Mouse (Mus musculus) limb, embryonic 10.5 days (tissue): ENCODE data around the gene Polg. TPM values are rescaled to one million over a fixed set of nuclear protein-coding genes. Genes with fewer than 3 reads are reported as not detected.

ENCODE experiments used
- DNase-seq: peaks from one replicate; pipeline ENCODE4 v3.0.0-alpha.2; 2017; ENCODE audit warnings: low spot score
- H3K27ac ChIP-seq: fragments of 300-500 bp; sonication (generic); 2 replicates; pipeline ENCODE4 v1.5.1; 2016; ENCODE audit warnings: mild to moderate bottlenecking
- H3K27me3 ChIP-seq: fragments of 300-500 bp; sonication (generic); 2 replicates; pipeline ENCODE4 v1.6.1; 2016; ENCODE audit warnings: low read depth, mild to moderate bottlenecking; ENCODE audit not compliant: poor library complexity, severe bottlenecking
- H3K36me3 ChIP-seq: fragments of 300-500 bp; sonication (generic); 2 replicates; pipeline ENCODE4 v1.6.1; 2016; ENCODE audit warnings: mild to moderate bottlenecking, moderate library complexity
- H3K4me1 ChIP-seq: fragments of 300-500 bp; sonication (generic); 2 replicates; pipeline ENCODE4 v1.6.1; 2016
- H3K4me3 ChIP-seq: fragments of 300-500 bp; sonication (generic); 2 replicates; pipeline ENCODE4 v1.5.1; 2016; ENCODE audit warnings: mild to moderate bottlenecking, moderate library complexity
- H3K9me3 ChIP-seq: fragments of 300-500 bp; sonication (generic); replicated peaks from 2 replicates; pipeline ENCODE4 v1.6.1; 2016; ENCODE audit warnings: mild to moderate bottlenecking
- WGBS: fragments of 180-500 bp; shearing (Covaris S2); methylation state at CpG from one replicate; pipeline ENCODE4 v1.1.7; 2016; 5-methylcytosine and 5-hydroxymethylcytosine counted together
- microRNA-seq: library from miRNA; unstranded; fragments of <30 nt; microRNA quantifications from one replicate; pipeline ENCODE4, GENCODE M21; 2017
- polyA plus RNA-seq: library from polyadenylated mRNA; unstranded; fragments of >200 nt; fragmentation: Nextera tagmentation; extraction: Ambion mirVana; gene quantifications from 2 replicates; pipeline ENCODE4 v1.2.1, GENCODE M21; 2016

Gene Polg
- polyA plus RNA-seq, 1 experiment from 2014 or later: 42.3 TPM

- Histone ChIP-seq H3K4me3 (no peak overlapping the region), H3K36me3 (peaks cover 57% of the 10 kb centered on the region), H3K4me1 (no peaks in the 10 kb centered on the region), H3K27ac (no peak overlapping the region), H3K27me3 (no peaks in the 10 kb centered on the region), H3K9me3 (no peaks in the 10 kb centered on the region)
- WGBS: 89% methylated on average over 10 of the region's 10 CpGs
- no peak for DNase-seq
These were observed 40.4 kb downstream of the Polg start for GRCm38 (mm10) chr7:79425804-79426203.

GRCm38 (mm10) chr7:79422876-79423275 lies 43.3 kb downstream of the Polg start:
- Histone ChIP-seq H3K27me3 (no peaks in the 10 kb centered on the region), H3K9me3 (no peaks in the 10 kb centered on the region), H3K4me3 (no peak overlapping the region), H3K27ac (no peak overlapping the region), H3K36me3 (peaks cover 81% of the 10 kb centered on the region), H3K4me1 (no peaks in the 10 kb centered on the region)
- DNase-seq: no peak
- 93% methylated on average over 10 of the region's 10 CpGs for WGBS

- DNase-seq: no peak
- Histone ChIP-seq H3K27me3 (no peaks in the 10 kb centered on the region), H3K4me3 (no peak overlapping the region), H3K36me3 (peaks cover 71% of the 10 kb centered on the region), H3K27ac (no peak overlapping the region), H3K4me1 (no peaks in the 10 kb centered on the region; the same call in 1 of the 2 replicates), H3K9me3 (no peaks in the 10 kb centered on the region)
- 95% methylated on average over 7 of the region's 7 CpGs for WGBS
These were observed 46.2 kb downstream of the Polg start for GRCm38 (mm10) chr7:79419950-79420349.

- H3K9me3 ChIP-seq: no peaks in the 10 kb centered on the region
- peaks cover 45% of the 10 kb centered on the region for H3K36me3 ChIP-seq
- DNase-seq: no peak
- no peak overlapping the region for H3K4me3 ChIP-seq
- no peaks in the 10 kb centered on the region; the same call in 1 of the 2 replicates for H3K4me1 ChIP-seq
- 86% methylated on average over 18 of the region's 18 CpGs for WGBS
- H3K27ac ChIP-seq: peak overlapping the region; percentile 53; the same call in 1 of the 2 replicates
- H3K27me3 ChIP-seq: no peaks in the 10 kb centered on the region
These were observed 51.5 kb downstream of the Polg start for GRCm38 (mm10) chr7:79414449-79415375.

- no peak overlapping the region for H3K4me3 ChIP-seq
- 94% methylated on average over 3 of the region's 3 CpGs for WGBS
- no peak for DNase-seq
- peaks cover 44% of the 10 kb centered on the region for H3K36me3 ChIP-seq
- no peak overlapping the region for H3K27ac ChIP-seq
- H3K4me1 ChIP-seq: peaks cover 10% of the 10 kb centered on the region
- no peaks in the 10 kb centered on the region for H3K27me3 ChIP-seq
- no peaks in the 10 kb centered on the region for H3K9me3 ChIP-seq
These were observed 65.9 kb downstream of the Polg start for GRCm38 (mm10) chr7:79400296-79400695.

GRCm38 (mm10) chr7:79398971-79399370 lies 67.2 kb downstream of the Polg start:
- Histone ChIP-seq H3K4me1 (peaks cover 19% of the 10 kb centered on the region), H3K36me3 (peaks cover 44% of the 10 kb centered on the region), H3K27me3 (no peaks in the 10 kb centered on the region), H3K27ac (no peak overlapping the region), H3K9me3 (no peaks in the 10 kb centered on the region), H3K4me3 (no peak overlapping the region)
- 84% methylated on average over 12 of the region's 12 CpGs for WGBS
- DNase-seq: no peak

- Histone ChIP-seq H3K27me3 (no peaks in the 10 kb centered on the region), H3K27ac (no peak overlapping the region)
- 90% methylated on average over 8 of the region's 8 CpGs for WGBS
These were observed 67.7 kb downstream of the Polg start for GRCm38 (mm10) chr7:79398426-79398825.

GRCm38 (mm10) chr7:79397446-79397963 lies 68.7 kb downstream of the Polg start:
- no peak for DNase-seq
- no peak overlapping the region for H3K27ac ChIP-seq
- peaks cover 28% of the 10 kb centered on the region for H3K4me1 ChIP-seq
- H3K36me3 ChIP-seq: peaks cover 34% of the 10 kb centered on the region
- no peaks in the 10 kb centered on the region for H3K27me3 ChIP-seq
- H3K9me3 ChIP-seq: no peaks in the 10 kb centered on the region
- WGBS: 60% methylated on average over 10 of the region's 10 CpGs
- H3K4me3 ChIP-seq: no peak overlapping the region

More at GRCm38 (mm10) chr7:79398426-79398825, 67.7 kb downstream of the Polg start:
- no peaks in the 10 kb centered on the region for H3K9me3 ChIP-seq
- H3K4me1 ChIP-seq: peaks cover 21% of the 10 kb centered on the region
- H3K36me3 ChIP-seq: peaks cover 42% of the 10 kb centered on the region
- DNase-seq: no peak
- H3K4me3 ChIP-seq: no peak overlapping the region

Small RNA genes within 50 kb of the gene (microRNA-seq; reads per million reads assigned to microRNA genes)
- gene Mir9-3: 2.1 reads per million

Other genes starting within 250 kb of the Polg start
- gene Abhd2, start 193.2 kb downstream of the Polg start, polyA plus RNA-seq: 6.3 and 7.0 TPM in 2 replicates
- 0.21 and 0.33 TPM in 2 replicates for gene Rlbp1, start 79.3 kb downstream of the Polg start, polyA plus RNA-seq
- gene Fanci, start 74.4 kb downstream of the Polg start, polyA plus RNA-seq: 19.7 and 22.4 TPM in 2 replicates
- gene Rhcg, start 151.3 kb upstream of the Polg start, polyA plus RNA-seq: not detected in 2 replicates
- gene Ticrr, start 193.8 kb upstream of the Polg start, polyA plus RNA-seq: 19.7 and 20.3 TPM in 2 replicates
- gene Kif7, start 249.4 kb upstream of the Polg start, polyA plus RNA-seq: 7.2 and 8.5 TPM in 2 replicates